Mouse (Mus musculus): ENCODE measurements around the gene Glrp1.

DNA sequence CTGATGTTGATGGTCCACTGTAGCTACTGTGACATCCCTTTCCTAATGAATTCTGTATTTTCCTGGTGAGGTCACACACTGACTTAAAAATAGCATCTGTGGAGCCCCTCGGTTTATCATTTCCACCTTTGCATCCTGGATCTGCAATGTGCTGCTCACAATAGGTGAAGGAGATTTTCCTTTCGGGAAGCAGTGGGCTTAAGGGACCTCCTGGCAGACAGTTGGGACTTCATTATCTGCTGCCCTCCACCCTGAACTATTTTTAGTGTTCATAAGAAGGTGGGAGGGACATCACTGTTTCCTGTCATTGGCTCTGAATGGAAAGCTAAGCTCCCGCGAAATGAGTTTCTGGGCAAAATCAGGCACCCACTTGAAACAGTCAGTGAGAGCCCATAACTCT lies 20.9 kb downstream of the Glrp1 start:
- no peak for TF ChIP-seq E2F4 (IDR thresholded peaks at IDR 0.05; ENCODE audit: insufficient read depth)
- no peak for TF ChIP-seq MAX (IDR thresholded peaks at IDR 0.05; ENCODE audit: low read depth)
- TF ChIP-seq POLR2A (IDR thresholded peaks at IDR 0.05; ENCODE audit: insufficient read length, low read depth) = no peak
- no peak for TF ChIP-seq SRF (IDR thresholded peaks at IDR 0.05; ENCODE audit: control insufficient read depth, insufficient read length, low read depth)
